Mouse (Mus musculus): ENCODE measurements at regions not wholly inside any gene's neighbourhood (a gene's known extent, or its start where the extent isn't known, plus 50 kb on each side); places are given as distances from the start of the nearest gene placed in this dataset.

DNA sequence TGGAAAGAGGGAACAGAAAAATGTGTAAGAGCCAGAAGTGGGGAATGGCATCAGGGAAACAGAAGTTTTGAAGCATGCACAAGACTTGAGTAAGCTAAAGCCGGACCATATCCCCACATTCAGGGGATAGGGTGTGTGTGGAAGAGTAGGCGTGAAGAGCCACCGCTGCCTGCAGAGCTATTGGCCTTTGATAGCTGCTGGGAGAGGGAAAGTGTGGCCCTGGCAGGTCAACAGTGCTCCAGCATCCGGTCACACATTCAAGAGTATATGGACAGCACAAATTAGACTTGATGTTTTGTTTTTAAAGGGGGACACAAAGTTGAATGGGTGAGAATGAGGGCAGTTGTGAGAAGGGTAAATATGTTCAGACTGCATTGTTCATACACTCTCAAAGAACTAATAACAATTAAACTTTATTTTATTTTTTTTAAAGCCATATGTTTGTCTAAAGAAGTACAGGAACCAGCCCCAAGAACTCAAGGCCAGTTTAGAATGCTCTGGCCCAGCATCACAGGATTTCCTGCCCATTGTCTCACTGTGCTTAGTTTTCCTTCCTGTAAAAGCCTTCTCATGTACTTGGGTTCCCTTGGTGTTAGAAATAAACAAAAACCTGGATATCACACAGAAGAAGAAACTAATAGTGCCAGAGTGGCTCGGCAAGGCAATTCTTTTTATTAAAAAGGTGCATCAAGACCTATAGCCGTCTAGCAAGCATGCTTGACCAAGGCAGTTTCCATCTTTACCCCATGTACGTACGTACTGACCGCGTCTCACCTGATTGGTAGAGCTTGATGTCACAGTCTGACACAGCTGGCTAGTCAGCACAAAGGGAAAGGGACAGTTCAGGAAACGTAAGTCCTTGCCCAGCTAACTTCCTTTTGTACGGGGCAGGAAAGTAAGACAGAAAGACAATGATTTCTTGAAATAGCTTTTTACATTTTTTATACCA lies 144.6 kb upstream of the Rbbp6 start:
- H3K9ac ChIP-seq (replicated peaks; ENCODE audit: low read length, poor library complexity, severe bottlenecking): no peak overlapping the region
- H3K27me3 ChIP-seq (ENCODE audit: insufficient read depth, low read length): no peaks in the 10 kb centered on the region
- H3K4me3 ChIP-seq (ENCODE audit: low read depth, low read length): no peak overlapping the region
- DNase-seq (ENCODE audit: low spot score) (no peak), ATAC-seq (ENCODE audit: low FRiP score) (no peak)
- no peaks in the 10 kb centered on the region for H3K36me3 ChIP-seq (ENCODE audit: insufficient read depth, low read length)
- no peak for TF ChIP-seq CTCF (IDR thresholded peaks at IDR 0.05)
- WGBS: 85% methylated on average over 12 of the region's 12 CpGs
- H3K4me2 ChIP-seq (ENCODE audit: low read depth, low read length, poor library complexity, severe bottlenecking): no peak overlapping the region
- no peak overlapping the region for H3K27ac ChIP-seq (ENCODE audit: low read depth, low read length)
- no peaks in the 10 kb centered on the region for H3K9me3 ChIP-seq (ENCODE audit: low read length)
- no peaks in the 10 kb centered on the region for H3K4me1 ChIP-seq (ENCODE audit: insufficient read depth, low read length)

DNA sequence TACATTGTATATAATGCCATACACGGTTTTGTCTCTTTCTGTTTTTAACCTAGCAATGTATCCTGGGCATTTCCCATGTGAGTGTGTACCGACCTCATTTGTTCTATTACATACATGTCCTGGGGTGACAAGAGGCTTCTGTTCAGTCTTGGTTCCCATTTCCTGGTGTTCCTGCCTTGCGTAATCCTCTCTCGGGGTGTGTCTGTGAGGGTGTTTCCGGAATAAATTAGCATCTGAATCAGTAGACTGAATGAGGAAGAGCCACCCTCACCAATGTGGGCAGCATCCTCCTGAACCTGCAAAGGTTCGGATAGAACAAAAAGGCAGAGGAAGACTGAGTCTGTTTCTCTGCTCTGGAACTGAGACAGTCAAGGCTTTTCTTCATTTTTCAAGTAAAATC lies 142.1 kb upstream of the Rbbp6 start:
- ATAC-seq (ENCODE audit: low FRiP score): no peak
- Histone ChIP-seq H3K36me3 (ENCODE audit: insufficient read depth, low read length) (no peaks in the 10 kb centered on the region), H3K27ac (ENCODE audit: low read depth, low read length) (no peak overlapping the region), H3K4me2 (ENCODE audit: low read depth, low read length, poor library complexity, severe bottlenecking) (no peak overlapping the region), H3K27me3 (ENCODE audit: insufficient read depth, low read length) (no peaks in the 10 kb centered on the region), H3K4me1 (ENCODE audit: insufficient read depth, low read length) (no peaks in the 10 kb centered on the region), H3K9me3 (ENCODE audit: low read length) (no peaks in the 10 kb centered on the region), H3K4me3 (ENCODE audit: low read depth, low read length) (no peak overlapping the region), H3K9ac (replicated peaks; ENCODE audit: low read length, poor library complexity, severe bottlenecking) (no peak overlapping the region)
- no peak for TF ChIP-seq CTCF (IDR thresholded peaks at IDR 0.05)
- DNase-seq (ENCODE audit: low spot score): no peak
- 40% methylated on average over 6 of the region's 6 CpGs for WGBS

DNA sequence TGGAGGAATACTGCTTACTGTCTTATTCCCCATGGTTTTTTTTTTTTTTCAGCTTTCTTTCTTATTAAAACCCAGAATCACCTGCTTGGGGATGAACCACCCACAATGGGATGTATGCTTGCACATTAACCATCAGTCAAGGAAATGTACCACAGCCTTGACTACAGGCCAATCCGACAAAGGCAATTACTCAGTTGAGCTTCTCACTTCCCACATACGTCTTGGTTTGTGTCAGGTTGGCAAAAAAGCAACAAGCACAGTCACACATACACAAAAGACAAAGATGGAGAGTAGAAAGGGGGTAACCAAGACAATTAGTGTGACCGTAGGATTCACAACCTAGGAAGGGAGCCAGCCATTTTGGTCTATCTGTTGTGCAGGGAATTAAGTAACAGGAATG lies 126.4 kb upstream of the Rbbp6 start:
- ATAC-seq (ENCODE audit: low FRiP score): no peak
- 73% methylated on average over 3 of the region's 3 CpGs for WGBS
- no peak overlapping the region for H3K4me3 ChIP-seq (ENCODE audit: low read depth, low read length)
- TF ChIP-seq CTCF (IDR thresholded peaks at IDR 0.05): no peak
- no peak for DNase-seq (ENCODE audit: low spot score)
- no peaks in the 10 kb centered on the region for H3K36me3 ChIP-seq (ENCODE audit: insufficient read depth, low read length)
- H3K4me2 ChIP-seq (ENCODE audit: low read depth, low read length, poor library complexity, severe bottlenecking): no peak overlapping the region
- no peaks in the 10 kb centered on the region for H3K27me3 ChIP-seq (ENCODE audit: insufficient read depth, low read length)
- no peaks in the 10 kb centered on the region for H3K9me3 ChIP-seq (ENCODE audit: low read length)
- H3K9ac ChIP-seq (replicated peaks; ENCODE audit: low read length, poor library complexity, severe bottlenecking): no peak overlapping the region
- no peaks in the 10 kb centered on the region for H3K4me1 ChIP-seq (ENCODE audit: insufficient read depth, low read length)
- no peak overlapping the region for H3K27ac ChIP-seq (ENCODE audit: low read depth, low read length)

DNA sequence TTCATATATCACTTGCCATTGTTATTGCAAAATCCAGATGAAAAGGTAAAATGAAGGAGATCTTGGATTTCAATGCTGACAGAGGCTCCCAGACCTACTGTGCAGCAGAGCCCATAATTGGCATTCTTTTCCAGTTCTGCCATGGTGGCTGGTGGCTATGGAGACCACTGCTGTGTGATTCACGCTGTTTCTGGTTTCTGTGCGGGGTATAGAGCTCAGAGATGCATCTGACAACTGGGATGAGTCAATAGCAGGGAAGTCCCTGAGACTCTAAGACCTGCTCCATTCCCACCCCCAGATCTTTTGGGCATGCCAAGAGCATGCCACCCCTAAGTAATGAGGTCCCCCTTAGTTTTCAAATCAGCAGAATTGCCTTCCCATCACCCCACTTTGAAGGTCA lies 120.7 kb upstream of the Rbbp6 start:
- no peaks in the 10 kb centered on the region for H3K27me3 ChIP-seq (ENCODE audit: insufficient read depth, low read length)
- H3K27ac ChIP-seq (ENCODE audit: low read depth, low read length): no peak overlapping the region
- H3K9ac ChIP-seq (replicated peaks; ENCODE audit: low read length, poor library complexity, severe bottlenecking): no peak overlapping the region
- DNase-seq (ENCODE audit: low spot score): no peak
- no peak overlapping the region for H3K4me2 ChIP-seq (ENCODE audit: low read depth, low read length, poor library complexity, severe bottlenecking)
- ATAC-seq (ENCODE audit: low FRiP score): no peak
- no peaks in the 10 kb centered on the region for H3K9me3 ChIP-seq (ENCODE audit: low read length)
- H3K4me1 ChIP-seq (ENCODE audit: insufficient read depth, low read length): no peaks in the 10 kb centered on the region
- TF ChIP-seq CTCF (IDR thresholded peaks at IDR 0.05): no peak
- no peaks in the 10 kb centered on the region for H3K36me3 ChIP-seq (ENCODE audit: insufficient read depth, low read length)
- no peak overlapping the region for H3K4me3 ChIP-seq (ENCODE audit: low read depth, low read length)
- 55% methylated on average over 2 of the region's 2 CpGs for WGBS

DNA sequence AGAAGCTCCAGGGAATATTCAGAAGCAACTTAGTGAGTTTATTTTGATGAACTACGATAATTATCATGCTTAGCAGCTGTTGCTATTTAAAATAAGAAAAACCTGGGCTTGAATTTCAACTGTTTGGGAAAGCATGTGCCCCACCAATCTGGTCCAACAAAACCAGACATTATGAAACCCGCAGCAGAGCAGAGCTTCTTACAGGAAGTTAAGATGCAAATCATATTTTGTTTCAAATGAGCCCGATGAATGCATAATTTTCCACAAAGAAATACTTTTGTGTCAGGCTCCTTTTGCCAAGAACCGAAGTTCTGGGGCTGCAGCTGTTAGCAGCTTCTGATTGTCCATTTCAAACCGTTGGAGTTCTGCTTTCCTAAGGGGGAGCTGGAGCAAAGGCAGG lies 118.1 kb upstream of the Rbbp6 start:
- no peak overlapping the region for H3K27ac ChIP-seq (ENCODE audit: low read depth, low read length)
- no peak overlapping the region for H3K4me3 ChIP-seq (ENCODE audit: low read depth, low read length)
- H3K36me3 ChIP-seq (ENCODE audit: insufficient read depth, low read length): no peaks in the 10 kb centered on the region
- WGBS: 70% methylated on average over 5 of the region's 5 CpGs
- DNase-seq (ENCODE audit: low spot score) (no peak), ATAC-seq (ENCODE audit: low FRiP score) (no peak)
- H3K9ac ChIP-seq (replicated peaks; ENCODE audit: low read length, poor library complexity, severe bottlenecking): no peak overlapping the region
- H3K4me2 ChIP-seq (ENCODE audit: low read depth, low read length, poor library complexity, severe bottlenecking): no peak overlapping the region
- H3K4me1 ChIP-seq (ENCODE audit: insufficient read depth, low read length): no peaks in the 10 kb centered on the region
- H3K27me3 ChIP-seq (ENCODE audit: insufficient read depth, low read length): no peaks in the 10 kb centered on the region
- no peak for TF ChIP-seq CTCF (IDR thresholded peaks at IDR 0.05)
- H3K9me3 ChIP-seq (ENCODE audit: low read length): no peaks in the 10 kb centered on the region

DNA sequence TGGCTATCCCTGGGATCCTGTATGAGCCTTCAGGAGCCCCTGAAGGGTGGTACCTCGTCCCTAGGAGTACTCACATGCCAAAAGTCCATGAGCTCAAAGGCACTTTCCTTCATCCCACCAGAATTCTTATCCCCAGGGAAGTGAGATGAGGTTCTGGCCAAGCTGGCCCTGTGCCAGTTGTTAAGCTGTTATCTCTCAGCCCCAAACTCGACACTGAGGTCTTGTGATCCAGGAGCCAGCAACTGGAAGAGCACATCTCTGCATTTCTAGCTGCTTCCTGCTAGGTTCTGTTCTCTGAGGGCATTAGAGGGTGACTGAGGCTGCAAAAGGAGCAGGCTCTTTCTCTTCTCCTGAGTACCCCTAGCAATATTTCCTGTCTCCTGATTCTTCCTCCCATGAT lies 92.1 kb upstream of the Rbbp6 start:
- DNase-seq (ENCODE audit: low spot score) (no peak), ATAC-seq (ENCODE audit: low FRiP score) (no peak)
- Histone ChIP-seq H3K27me3 (ENCODE audit: insufficient read depth, low read length) (no peaks in the 10 kb centered on the region), H3K4me3 (ENCODE audit: low read depth, low read length) (no peak overlapping the region), H3K4me1 (ENCODE audit: insufficient read depth, low read length) (no peaks in the 10 kb centered on the region), H3K27ac (ENCODE audit: low read depth, low read length) (no peak overlapping the region), H3K36me3 (ENCODE audit: insufficient read depth, low read length) (no peaks in the 10 kb centered on the region), H3K9me3 (ENCODE audit: low read length) (no peaks in the 10 kb centered on the region), H3K4me2 (ENCODE audit: low read depth, low read length, poor library complexity, severe bottlenecking) (no peak overlapping the region), H3K9ac (replicated peaks; ENCODE audit: low read length, poor library complexity, severe bottlenecking) (no peak overlapping the region)
- WGBS: 44% methylated on average over 2 of the region's 2 CpGs
- no peak for TF ChIP-seq CTCF (IDR thresholded peaks at IDR 0.05)
